Comparison of ENCODE assay signal across 19 mouse cellular contexts in the genomic region with DNA sequence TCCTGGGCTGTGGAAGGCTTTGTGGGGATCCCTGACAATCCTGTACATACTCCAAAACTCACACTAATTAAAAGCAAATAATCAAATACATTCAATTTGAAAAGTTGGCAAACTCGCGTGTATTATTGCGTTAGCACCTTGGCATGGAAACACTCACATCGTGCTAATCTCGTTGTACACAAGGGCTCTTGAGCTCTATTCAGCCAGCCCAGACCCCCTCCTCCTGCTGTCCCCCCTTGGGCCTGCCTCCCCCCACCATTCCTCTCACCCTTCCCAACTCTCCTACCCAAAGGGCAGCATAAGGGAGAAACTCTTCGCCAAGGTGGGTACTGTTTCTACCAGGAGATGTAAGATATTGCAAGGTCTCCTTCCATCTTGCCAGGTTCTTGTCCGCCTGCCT.
A peak's percentile ranks its signal among the peaks of the same experiment; 100 is the strongest.
DNase-seq lines count a peak whose midpoint lies in the region; ATAC-seq lines count a peak whose summit lies in the region.
"Had no signal": no experiment of that assay in that cellular context is flagged by ENCODE, and none has a peak within 500 bp of the region (broad histone marks: within the 10 kb centered on the region; RNA-seq: fewer than 3 reads in every experiment).

No protein-coding gene starts in this region.

- 46% methylated on average over 7 of the region's 7 CpGs for WGBS in forebrain, embryonic 14.5 days
- 83% methylated on average over 7 of the region's 7 CpGs for WGBS in forebrain, embryonic 10.5 days
- 63% methylated on average over 7 of the region's 7 CpGs for WGBS in hindbrain, embryonic 15.5 days
- 87% methylated on average over 7 of the region's 7 CpGs for WGBS in hindbrain, embryonic 12.5 days
- WGBS in midbrain, embryonic 16.5 days = 61% methylated on average over 7 of the region's 7 CpGs
- WGBS in midbrain, embryonic 10.5 days = 82% methylated on average over 7 of the region's 7 CpGs
- WGBS in hindbrain, embryonic 16.5 days = 55% methylated on average over 7 of the region's 7 CpGs

- H3K36me3 ChIP-seq in forebrain, embryonic 14.5 days (ENCODE audit: control insufficient read depth, insufficient read depth, low read length) = no peaks in the 10 kb centered on the region
- H3K36me3 ChIP-seq in forebrain, embryonic 10.5 days (replicated peaks) = no peaks in the 10 kb centered on the region
- no peaks in the 10 kb centered on the region for H3K36me3 ChIP-seq in hindbrain, embryonic 15.5 days
- H3K36me3 ChIP-seq in hindbrain, embryonic 12.5 days = no peaks in the 10 kb centered on the region
- no peaks in the 10 kb centered on the region for H3K36me3 ChIP-seq in midbrain, embryonic 16.5 days (ENCODE audit: control insufficient read depth, insufficient read depth, low read length)
- H3K36me3 ChIP-seq in midbrain, embryonic 10.5 days = no peaks in the 10 kb centered on the region
- no peaks in the 10 kb centered on the region for H3K36me3 ChIP-seq in hindbrain, embryonic 16.5 days (ENCODE audit: control insufficient read depth, insufficient read depth, low read length)
- H3K36me3 ChIP-seq: embryonic facial prominence, embryonic 10.5 days; heart, embryonic 15.5 days had no signal

- no peaks in the 10 kb centered on the region for H3K9me3 ChIP-seq in forebrain, embryonic 14.5 days (replicated peaks; ENCODE audit: control insufficient read depth, low read length)
- H3K9me3 ChIP-seq in forebrain, embryonic 10.5 days = no peaks in the 10 kb centered on the region
- no peaks in the 10 kb centered on the region for H3K9me3 ChIP-seq in hindbrain, embryonic 15.5 days
- H3K9me3 ChIP-seq in hindbrain, embryonic 12.5 days (replicated peaks) = no peaks in the 10 kb centered on the region
- no peaks in the 10 kb centered on the region for H3K9me3 ChIP-seq in midbrain, embryonic 16.5 days (replicated peaks; ENCODE audit: control insufficient read depth, low read length, poor library complexity, severe bottlenecking)
- no peaks in the 10 kb centered on the region for H3K9me3 ChIP-seq in midbrain, embryonic 10.5 days (replicated peaks)
- H3K9me3 ChIP-seq in hindbrain, embryonic 16.5 days (ENCODE audit: control insufficient read depth, low read length) = no peaks in the 10 kb centered on the region
- H3K9me3 ChIP-seq: embryonic facial prominence, embryonic 10.5 days; heart, embryonic 15.5 days had no signal

- H3K4me1 ChIP-seq in forebrain, embryonic 14.5 days (ENCODE audit: control insufficient read depth, insufficient read depth, low read length) = peaks cover 27% of the 10 kb centered on the region
- peaks cover 40% of the 10 kb centered on the region for H3K4me1 ChIP-seq in forebrain, embryonic 10.5 days
- H3K4me1 ChIP-seq in hindbrain, embryonic 15.5 days (replicated peaks) = peaks cover 24% of the 10 kb centered on the region
- peaks cover 18% of the 10 kb centered on the region for H3K4me1 ChIP-seq in hindbrain, embryonic 12.5 days
- H3K4me1 ChIP-seq in midbrain, embryonic 16.5 days (ENCODE audit: control insufficient read depth, insufficient read depth, low read length) = peaks cover 13% of the 10 kb centered on the region; the same call in 1 of the 2 replicates
- H3K4me1 ChIP-seq in midbrain, embryonic 10.5 days = peaks cover 32% of the 10 kb centered on the region
- peaks cover 8% of the 10 kb centered on the region; the same call in 1 of the 2 replicates for H3K4me1 ChIP-seq in hindbrain, embryonic 16.5 days (ENCODE audit: control insufficient read depth, insufficient read depth, low read depth, low read length)

- DNase-seq in forebrain, embryonic 14.5 days (ENCODE audit: low spot score) = peak; percentile 56
- no peak for DNase-seq in forebrain, embryonic 10.5 days (ENCODE audit: extremely low spot score, low spot score)
- no peak for DNase-seq in midbrain, embryonic 10.5 days (ENCODE audit: low spot score)
- no peak for DNase-seq in left cerebral cortex, postnatal 25 days (ENCODE audit: low spot score in 2 of 2)
- DNase-seq: adrenal gland, postnatal 14 days; cerebellum, adult 18-20 months; gastrocnemius, postnatal 14 days; heart, adult 2 months; heart, postnatal 14 days; kidney, adult 11 months had no signal

- peak overlapping the region; percentile 9; the same call in 1 of the 2 replicates for H3K27ac ChIP-seq in forebrain, embryonic 14.5 days (ENCODE audit: low read depth, low read length)
- no peak overlapping the region for H3K27ac ChIP-seq in forebrain, embryonic 10.5 days
- peak overlapping the region; percentile 55; the same call in 1 of the 2 replicates for H3K27ac ChIP-seq in hindbrain, embryonic 15.5 days (replicated peaks)
- no peak overlapping the region for H3K27ac ChIP-seq in hindbrain, embryonic 12.5 days
- H3K27ac ChIP-seq in midbrain, embryonic 16.5 days (ENCODE audit: low read length) = 0 out of 2 replicates have a peak overlapping the region, but pooled peaks have one; percentile 1
- H3K27ac ChIP-seq in midbrain, embryonic 10.5 days (replicated peaks) = no peak overlapping the region
- no peak overlapping the region for H3K27ac ChIP-seq in hindbrain, embryonic 16.5 days (ENCODE audit: low read depth, low read length)
- H3K27ac ChIP-seq: embryonic facial prominence, embryonic 10.5 days; heart, adult 2 months; heart, embryonic 15.5 days had no signal

- H3K4me3 ChIP-seq in forebrain, embryonic 14.5 days (ENCODE audit: low read depth, low read length) = no peak overlapping the region
- H3K4me3 ChIP-seq in forebrain, embryonic 10.5 days = no peak overlapping the region
- no peak overlapping the region for H3K4me3 ChIP-seq in hindbrain, embryonic 15.5 days
- H3K4me3 ChIP-seq in hindbrain, embryonic 12.5 days = no peak overlapping the region
- H3K4me3 ChIP-seq in midbrain, embryonic 16.5 days (ENCODE audit: low read depth, low read length) = no peak overlapping the region
- no peak overlapping the region for H3K4me3 ChIP-seq in midbrain, embryonic 10.5 days
- H3K4me3 ChIP-seq in hindbrain, embryonic 16.5 days (ENCODE audit: low read length) = no peak overlapping the region
- H3K4me3 ChIP-seq: embryonic facial prominence, embryonic 10.5 days; heart, adult 2 months; heart, embryonic 15.5 days had no signal

- H3K27me3 ChIP-seq in forebrain, embryonic 14.5 days (replicated peaks; ENCODE audit: control insufficient read depth, insufficient read depth, low read length) = no peaks in the 10 kb centered on the region
- H3K27me3 ChIP-seq in forebrain, embryonic 10.5 days (ENCODE audit: poor library complexity, severe bottlenecking) = peaks cover 15% of the 10 kb centered on the region; the same call in 1 of the 2 replicates
- no peaks in the 10 kb centered on the region for H3K27me3 ChIP-seq in hindbrain, embryonic 15.5 days
- no peaks in the 10 kb centered on the region for H3K27me3 ChIP-seq in hindbrain, embryonic 12.5 days
- no peaks in the 10 kb centered on the region for H3K27me3 ChIP-seq in midbrain, embryonic 16.5 days (ENCODE audit: control insufficient read depth, insufficient read depth, low read depth, low read length)
- H3K27me3 ChIP-seq in midbrain, embryonic 10.5 days (ENCODE audit: low read depth, poor library complexity, severe bottlenecking) = 0 out of 2 replicates have a peak, but pooled peaks cover 5% of the 10 kb centered on the region
- no peaks in the 10 kb centered on the region for H3K27me3 ChIP-seq in hindbrain, embryonic 16.5 days (replicated peaks; ENCODE audit: control insufficient read depth, insufficient read depth, low read length)
- H3K27me3 ChIP-seq: heart, embryonic 15.5 days had no signal

- ATAC-seq in forebrain, embryonic 14.5 days = no peak
- no peak for ATAC-seq in hindbrain, embryonic 15.5 days (ENCODE audit: low FRiP score, low read depth)
- ATAC-seq in hindbrain, embryonic 12.5 days (ENCODE audit: low FRiP score) = no peak
- no peak; the same call in 1 of the 2 replicates for ATAC-seq in midbrain, embryonic 16.5 days
- ATAC-seq in hindbrain, embryonic 16.5 days = peak; percentile 66
- ATAC-seq: activated CD4-positive, CD25-positive, alpha-beta regulatory T cell, adult 4 months; Patski had no signal

- no peak overlapping the region for H3K9ac ChIP-seq in forebrain, embryonic 14.5 days (ENCODE audit: low read length)
- H3K9ac ChIP-seq in hindbrain, embryonic 15.5 days = no peak overlapping the region
- H3K9ac ChIP-seq in hindbrain, embryonic 12.5 days = no peak overlapping the region
- no peak overlapping the region for H3K9ac ChIP-seq in midbrain, embryonic 16.5 days (ENCODE audit: low read depth, low read length)
- no peak overlapping the region for H3K9ac ChIP-seq in hindbrain, embryonic 16.5 days (ENCODE audit: low read depth, low read length)
- H3K9ac ChIP-seq: heart, embryonic 15.5 days had no signal

- intact Hi-C loops in left cerebral cortex, postnatal 25 days (cut with DNase I) = no loop called here

- H3K4me2 ChIP-seq in forebrain, embryonic 14.5 days (ENCODE audit: low read length) = no peak overlapping the region
- H3K4me2 ChIP-seq in hindbrain, embryonic 15.5 days = no peak overlapping the region
- no peak overlapping the region for H3K4me2 ChIP-seq in hindbrain, embryonic 12.5 days (replicated peaks)
- H3K4me2 ChIP-seq in midbrain, embryonic 16.5 days (ENCODE audit: low read length) = no peak overlapping the region
- H3K4me2 ChIP-seq in hindbrain, embryonic 16.5 days (ENCODE audit: low read length) = no peak overlapping the region
- H3K4me2 ChIP-seq: heart, embryonic 11.5 days; heart, embryonic 15.5 days had no signal

Comparison
In these comparisons a context has a peak if more than half of its experiments do, and no peak if none do; other contexts are left out.
1. H3K27ac ChIP-seq: peak in forebrain, embryonic 14.5 days (single experiment), hindbrain, embryonic 15.5 days (single experiment) and midbrain, embryonic 16.5 days (single experiment); none in forebrain, embryonic 10.5 days (single experiment), hindbrain, embryonic 12.5 days (single experiment), midbrain, embryonic 10.5 days (single experiment) and hindbrain, embryonic 16.5 days (single experiment).